Mouse (Mus musculus): ENCODE results near the gene Car14.

- TF ChIP-seq CTCF (IDR thresholded peaks at IDR 0.05; ENCODE audit: low read depth, low read length) (no peak), POLR2A (IDR thresholded peaks at IDR 0.05; ENCODE audit: insufficient read depth, low read length) (no peak)
These were observed 32.4 kb downstream of the Car14 start for GRCm38 (mm10) chr3:95872048-95872447.
